In genomic region chr15:101145424-101146099, GRCm38 (mm10) we compare ENCODE assay signal across 8 mouse cellular contexts. TPM values are rescaled to one million over a fixed set of nuclear protein-coding genes. Genes with fewer than 3 reads are reported as not detected.
A peak's percentile ranks its signal among the peaks of the same experiment; 100 is the strongest.
DNase-seq lines count a peak whose midpoint lies in the region; ATAC-seq and TF ChIP-seq lines count a peak whose summit lies in the region.

No protein-coding gene starts in this region.

- TF ChIP-seq CTCF in G1E (IDR thresholded peaks at IDR 0.05; ENCODE audit: low read depth, low read length): no peak
- peak; percentile 96 for TF ChIP-seq CTCF in layer of hippocampus, adult 2 months (conservative IDR thresholded peaks at IDR 0.05)
- TF ChIP-seq CTCF in lung, adult 2 months (IDR thresholded peaks at IDR 0.05; ENCODE audit: insufficient read depth, low read length): peak; percentile 89

- peak; percentile 98; the same call in 1 of the 2 replicates for TF ChIP-seq POLR2A in lung, adult 2 months (IDR thresholded peaks at IDR 0.05; ENCODE audit: borderline replicate concordance, extremely low read depth, low read depth, low read length)

- H3K27me3 ChIP-seq in G1E (ENCODE audit: insufficient read depth, low read length): no peaks in the 10 kb centered on the region
- no peaks in the 10 kb centered on the region for H3K27me3 ChIP-seq in forebrain, embryonic 16.5 days (replicated peaks; ENCODE audit: control insufficient read depth, insufficient read depth, low read length)
- H3K27me3 ChIP-seq in neural tube, embryonic 15.5 days (replicated peaks): 0 out of 2 replicates have a peak, but pooled peaks cover 3% of the 10 kb centered on the region

- DNase-seq in G1E (ENCODE audit: low spot score): no peak
- peak; percentile 91 to 95 for DNase-seq in cerebellum, adult 18-20 months
- DNase-seq in heart, postnatal 36 days: peak; percentile 95 to 97
- peak; percentile 92 for DNase-seq in layer of hippocampus, adult 2 months (ENCODE audit: low spot score in 2 of 2)
- DNase-seq in lung, adult 2 months: peak; percentile 97
- DNase-seq in testis, postnatal 10 days (ENCODE audit: low spot score): peak; percentile 97

- ATAC-seq in G1E (ENCODE audit: extremely low read depth, insufficient number of reproducible peaks, low FRiP score, poor library complexity, severe bottlenecking): peak; percentile 48
- ATAC-seq in forebrain, embryonic 16.5 days: peak; percentile 97
- ATAC-seq in neural tube, embryonic 15.5 days (ENCODE audit: low FRiP score): peak; percentile 88

- intact Hi-C loops in heart, postnatal 36 days (cut with DNase I): loop anchor here (2.0 kb wide), 1 partner anchor 53 kb away; no protein-coding TSS in a partner anchor

- peak overlapping the region; percentile 36; the same call in 1 of the 2 replicates for H3K9ac ChIP-seq in forebrain, embryonic 16.5 days (replicated peaks; ENCODE audit: low read depth, low read length)
- H3K9ac ChIP-seq in neural tube, embryonic 15.5 days (replicated peaks): no peak overlapping the region

- H3K9me3 ChIP-seq in G1E (replicated peaks): peaks cover 71% of the 10 kb centered on the region
- H3K9me3 ChIP-seq in forebrain, embryonic 16.5 days (ENCODE audit: control insufficient read depth, low read length): no peaks in the 10 kb centered on the region
- no peaks in the 10 kb centered on the region for H3K9me3 ChIP-seq in neural tube, embryonic 15.5 days (replicated peaks)

- H3K27ac ChIP-seq in forebrain, embryonic 16.5 days (ENCODE audit: low read length): 0 out of 2 replicates have a peak overlapping the region, but pooled peaks have one; percentile 16
- H3K27ac ChIP-seq in layer of hippocampus, adult 2 months: peak overlapping the region; percentile 49; the same call in 1 of the 2 replicates
- peak overlapping the region; percentile 28; the same call in 1 of the 2 replicates for H3K27ac ChIP-seq in neural tube, embryonic 15.5 days (replicated peaks)

- 8% methylated on average over 19 of the region's 19 CpGs for WGBS in forebrain, embryonic 16.5 days
- WGBS in lung, adult 2 months: 3% methylated on average over 19 of the region's 19 CpGs
- 9% methylated on average over 19 of the region's 19 CpGs for WGBS in neural tube, embryonic 15.5 days

- peak overlapping the region; percentile 47 for H3K4me2 ChIP-seq in forebrain, embryonic 16.5 days (ENCODE audit: low read length)
- H3K4me2 ChIP-seq in neural tube, embryonic 15.5 days: peak overlapping the region; percentile 45

- no peaks in the 10 kb centered on the region for H3K4me1 ChIP-seq in G1E (ENCODE audit: insufficient read depth, low read depth, low read length)
- H3K4me1 ChIP-seq in forebrain, embryonic 16.5 days (replicated peaks; ENCODE audit: control insufficient read depth, insufficient read depth, low read length): peaks cover 18% of the 10 kb centered on the region; the same call in 1 of the 2 replicates
- peaks cover 22% of the 10 kb centered on the region for H3K4me1 ChIP-seq in lung, adult 2 months (ENCODE audit: control insufficient read depth, insufficient read depth, low read length)
- peaks cover 26% of the 10 kb centered on the region for H3K4me1 ChIP-seq in neural tube, embryonic 15.5 days

- H3K4me3 ChIP-seq in G1E (ENCODE audit: low read depth, low read length): peak overlapping the region; percentile 45; the same call in 1 of the 2 replicates
- H3K4me3 ChIP-seq in forebrain, embryonic 16.5 days (replicated peaks; ENCODE audit: low read length): peak overlapping the region; percentile 23
- H3K4me3 ChIP-seq in layer of hippocampus, adult 2 months: peak overlapping the region; percentile 40
- peak overlapping the region; percentile 12 for H3K4me3 ChIP-seq in lung, adult 2 months (replicated peaks; ENCODE audit: extremely low read depth, low read depth, low read length)
- no peak overlapping the region for H3K4me3 ChIP-seq in neural tube, embryonic 15.5 days (replicated peaks)

- no peaks in the 10 kb centered on the region for H3K36me3 ChIP-seq in G1E (replicated peaks)
- no peaks in the 10 kb centered on the region for H3K36me3 ChIP-seq in forebrain, embryonic 16.5 days (ENCODE audit: control insufficient read depth, insufficient read depth)
- H3K36me3 ChIP-seq in neural tube, embryonic 15.5 days: no peaks in the 10 kb centered on the region

RNA-seq across cellular contexts. Expression of gene Acvrl1, which starts 17.2 kb away (rescaled TPM):
- not detected in 2 replicates for total RNA-seq in G1E (2014; fragmentation: Nextera tagmentation)
- 0.60 TPM in 1 of 2 replicates, not detected in the other for total RNA-seq in G1E (2017)
- 0.02 TPM in 1 of 2 replicates, not detected in the other for polyA plus RNA-seq in G1E (2012)
- polyA plus RNA-seq in forebrain, embryonic 16.5 days (2015; fragmentation: Nextera tagmentation; extraction: Ambion mirVana): 8.0 and 8.4 TPM in 2 replicates
- total RNA-seq in heart, postnatal 36 days (2021): 10 to 100 TPM; 22.3 to 31.1 TPM
- 10 to 100 TPM; 11.2 to 11.4 TPM for total RNA-seq in layer of hippocampus, adult 2 months (2021)
- polyA plus RNA-seq in lung, adult 2 months (2012; rRNA removed): 672 and 695 TPM in 2 replicates
- polyA plus RNA-seq in neural tube, embryonic 15.5 days (2015; fragmentation: Nextera tagmentation; extraction: Ambion mirVana): 9.5 and 12.6 TPM in 2 replicates

RNA-seq across cellular contexts. Expression of gene Acvr1b, which starts 28.3 kb away (rescaled TPM):
- total RNA-seq in G1E (2014; fragmentation: Nextera tagmentation) (not detected in 2 replicates), G1E (2017) (under 0.01 and 0.12 TPM in 2 replicates)
- polyA plus RNA-seq in G1E (2012): not detected in 2 replicates
- 26.0 and 27.4 TPM in 2 replicates for polyA plus RNA-seq in forebrain, embryonic 16.5 days (2015; fragmentation: Nextera tagmentation; extraction: Ambion mirVana)
- 10 to 100 TPM; 12.6 to 14.6 TPM for total RNA-seq in heart, postnatal 36 days (2021)
- 10 to 100 TPM; 85.1 to 87.8 TPM for total RNA-seq in layer of hippocampus, adult 2 months (2021)
- polyA plus RNA-seq in lung, adult 2 months (2012; rRNA removed): 45.8 and 57.2 TPM in 2 replicates
- 19.3 and 23.1 TPM in 2 replicates for polyA plus RNA-seq in neural tube, embryonic 15.5 days (2015; fragmentation: Nextera tagmentation; extraction: Ambion mirVana)

RNA-seq across cellular contexts. Expression of gene Ankrd33, which starts 30.0 kb away (rescaled TPM):
- total RNA-seq in G1E (2014; fragmentation: Nextera tagmentation) (not detected in 2 replicates), G1E (2017) (not detected in 2 replicates)
- polyA plus RNA-seq in G1E (2012): not detected in 2 replicates
- polyA plus RNA-seq in forebrain, embryonic 16.5 days (2015; fragmentation: Nextera tagmentation; extraction: Ambion mirVana): not detected in 2 replicates
- total RNA-seq in heart, postnatal 36 days (2021): not detected
- total RNA-seq in layer of hippocampus, adult 2 months (2021): not detected
- polyA plus RNA-seq in lung, adult 2 months (2012; rRNA removed): 0.10 and 0.28 TPM in 2 replicates
- polyA plus RNA-seq in neural tube, embryonic 15.5 days (2015; fragmentation: Nextera tagmentation; extraction: Ambion mirVana): not detected in 2 replicates

Comparison
In these comparisons a context has a peak if more than half of its experiments do, and no peak if none do; other contexts are left out.
1. RNA of gene Acvrl1, which starts 17.2 kb away (polyA plus RNA-seq): 672 to 695 TPM in lung, adult 2 months; 9.5 to 12.6 TPM in neural tube, embryonic 15.5 days, 8.0 to 8.4 TPM in forebrain, embryonic 16.5 days and 0.02 TPM in G1E; every median in the first group is over 10 times any median in the second.
2. RNA of gene Acvr1b, which starts 28.3 kb away (polyA plus RNA-seq): 45.8 to 57.2 TPM in lung, adult 2 months, 26.0 to 27.4 TPM in forebrain, embryonic 16.5 days and 19.3 to 23.1 TPM in neural tube, embryonic 15.5 days; not detected in G1E; every median in the first group is over 10 times any median in the second.
3. Peak in every context shown above with its lines, with median percentiles within 50 percentile points of each other: ATAC-seq and H3K27ac ChIP-seq.